Mouse (Mus musculus) adrenal gland, adult 2 months (tissue): ENCODE results near the gene Elane. TPM values are rescaled to one million over a fixed set of nuclear protein-coding genes. Genes with fewer than 3 reads are reported as not detected.

ENCODE experiments used
- DNase-seq: peaks from one replicate; pipeline ENCODE4 v3.0.0; 2021
- long read RNA-seq: library from polyadenylated mRNA; stranded (forward); transcript quantifications from one replicate; pipeline ENCODE4 v2.0.0, GENCODE M21; 2021
- polyA plus RNA-seq: library from polyadenylated mRNA; depleted of rRNA; stranded (reverse); fragments of >200 nt; gene quantifications from 2 replicates; pipeline ENCODE4 v1.2.3, GENCODE M21; 2012; rRNA removed
- total RNA-seq, 2 experiments: library from RNA; stranded (reverse); gene quantifications; 2 replicates each; pipeline ENCODE4 v1.2.3; 2021

Gene Elane
- under 1 TPM; 0.49 to 0.79 TPM for total RNA-seq
- 0.34 and 1.1 TPM in 2 replicates for polyA plus RNA-seq
- long read RNA-seq, partial matches to known transcripts: 1 of 1 reads
- long read RNA-seq, other reads (novel, unspliced or antisense): 0 of 1 reads

GRCm38 (mm10) chr10:79886054-79886453, at the start of gene Elane:
Gene Elane (plus strand): TSS chr10:79886247.
- no peak for DNase-seq

GRCm38 (mm10) chr10:79836918-79837317, 49.1 kb upstream of the Elane start:
- DNase-seq: no peak

GRCm38 (mm10) chr10:79838151-79838550, 47.9 kb upstream of the Elane start:
- no peak for DNase-seq

- no peak for DNase-seq
Measured at GRCm38 (mm10) chr10:79840091-79840490, 46.0 kb upstream of the Elane start.

- DNase-seq: peak; percentile 72
Measured at GRCm38 (mm10) chr10:79840644-79841551, 45.1 kb upstream of the Elane start.

- no peak for DNase-seq
Measured at GRCm38 (mm10) chr10:79842322-79842721, 43.7 kb upstream of the Elane start.

- peak; percentile 38 for DNase-seq
Measured at GRCm38 (mm10) chr10:79843476-79843875, 42.6 kb upstream of the Elane start.

GRCm38 (mm10) chr10:79846553-79846952, 39.5 kb upstream of the Elane start:
- no peak for DNase-seq

- DNase-seq: no peak
Measured at GRCm38 (mm10) chr10:79849941-79850628, 36.0 kb upstream of the Elane start.

- DNase-seq: no peak
Measured at GRCm38 (mm10) chr10:79851653-79852052, 34.4 kb upstream of the Elane start.

GRCm38 (mm10) chr10:79852107-79852789, 33.8 kb upstream of the Elane start:
- DNase-seq: peak; percentile 47

- DNase-seq: no peak
Measured at GRCm38 (mm10) chr10:79852827-79853226, 33.2 kb upstream of the Elane start.

- peak; percentile 97 for DNase-seq
Measured at GRCm38 (mm10) chr10:79853392-79853791, 32.7 kb upstream of the Elane start.

GRCm38 (mm10) chr10:79853860-79854795, 31.9 kb upstream of the Elane start, which contains the start of gene Ptbp1:
Gene Ptbp1 (plus strand): TSS chr10:79854427.
- DNase-seq: peak; percentile 99

GRCm38 (mm10) chr10:79854801-79855541, 31.1 kb upstream of the Elane start:
- peak; percentile 84 for DNase-seq

- DNase-seq: peak; percentile 64
Measured at GRCm38 (mm10) chr10:79855558-79856184, 30.4 kb upstream of the Elane start.

- DNase-seq: no peak
Measured at GRCm38 (mm10) chr10:79856280-79856679, 29.8 kb upstream of the Elane start.

- peak; percentile 36 for DNase-seq
Measured at GRCm38 (mm10) chr10:79856704-79857451, 29.2 kb upstream of the Elane start.

- DNase-seq: peak; percentile 68
Measured at GRCm38 (mm10) chr10:79857452-79857811, 28.6 kb upstream of the Elane start.
